ENCODE assay signal across 8 mouse cellular contexts in the genomic region with DNA sequence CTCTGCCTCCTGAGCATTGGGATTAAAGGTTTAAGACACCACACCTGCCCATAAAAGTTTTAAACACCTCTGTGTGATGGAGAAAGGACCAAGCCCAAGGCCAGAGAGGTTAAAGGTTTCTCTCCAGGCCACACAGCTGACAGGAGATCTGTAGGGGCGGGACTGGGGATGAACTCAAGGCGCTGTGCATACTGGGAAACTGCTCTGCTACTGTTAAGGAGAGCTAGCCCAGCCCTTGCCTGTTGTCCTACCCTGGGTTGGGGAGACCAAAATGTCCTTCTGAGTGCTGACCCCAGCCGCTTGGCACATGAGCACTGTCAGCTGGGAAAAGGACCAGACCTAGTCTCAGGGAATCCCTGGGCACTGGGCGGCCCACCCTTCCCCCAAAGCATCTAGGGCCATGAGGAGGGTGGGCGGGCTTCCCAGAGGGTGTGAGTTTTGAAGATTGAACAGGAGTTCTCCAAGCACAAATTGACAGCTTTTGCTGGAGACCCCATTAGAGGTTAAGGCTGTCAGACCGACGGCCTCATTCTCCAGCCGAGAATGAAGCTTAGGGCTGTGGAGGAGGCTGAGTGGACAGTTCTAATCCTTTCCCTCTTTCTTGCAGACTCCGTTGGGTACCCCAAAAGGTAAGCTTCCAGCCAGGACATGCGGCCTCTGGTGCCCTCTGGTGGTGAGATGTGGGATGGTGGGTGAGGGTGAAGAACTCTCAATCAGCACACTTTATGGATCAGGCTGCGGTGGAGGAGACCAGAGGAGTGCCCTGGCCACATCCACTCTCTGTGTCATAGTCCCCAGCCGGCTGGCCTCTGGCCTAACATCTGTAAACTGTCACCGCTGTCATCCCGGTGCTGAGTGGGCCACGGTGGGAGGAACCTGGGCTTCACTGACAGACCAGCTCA. TPM values are rescaled to one million over a fixed set of nuclear protein-coding genes. Genes with fewer than 3 reads are reported as not detected.
DNase-seq lines count a peak whose midpoint lies in the region; ATAC-seq and TF ChIP-seq lines count a peak whose summit lies in the region.

No protein-coding gene starts in this region.

- no peak overlapping the region for H3K4me2 ChIP-seq in forebrain, embryonic 11.5 days (ENCODE audit: low read depth, low read length, severe bottlenecking)
- no peak overlapping the region for H3K4me2 ChIP-seq in heart, postnatal 0 days (ENCODE audit: low read depth, low read length)
- H3K4me2 ChIP-seq in liver, embryonic 15.5 days = no peak overlapping the region
- H3K4me2 ChIP-seq in neural tube, embryonic 12.5 days (replicated peaks) = no peak overlapping the region

- WGBS in forebrain, embryonic 11.5 days = 32% methylated on average over 15 of the region's 15 CpGs
- WGBS in heart, postnatal 0 days = 28% methylated on average over 15 of the region's 15 CpGs
- WGBS in liver, embryonic 15.5 days (ENCODE audit: insufficient replicate concordance) = 22% methylated on average over 15 of the region's 15 CpGs
- 33% methylated on average over 15 of the region's 15 CpGs for WGBS in neural tube, embryonic 12.5 days

- H3K9ac ChIP-seq in forebrain, embryonic 11.5 days (ENCODE audit: low read length) = no peak overlapping the region
- no peak overlapping the region for H3K9ac ChIP-seq in heart, postnatal 0 days (replicated peaks; ENCODE audit: low read depth, low read length)
- H3K9ac ChIP-seq in liver, embryonic 15.5 days = no peak overlapping the region
- no peak overlapping the region for H3K9ac ChIP-seq in neural tube, embryonic 12.5 days

- H3K36me3 ChIP-seq in forebrain, embryonic 11.5 days (ENCODE audit: control insufficient read depth, insufficient read depth, low read length) = peaks cover 13% of the 10 kb centered on the region
- H3K36me3 ChIP-seq in heart, postnatal 0 days (replicated peaks; ENCODE audit: control insufficient read depth, insufficient read depth, low read length) = peaks cover 14% of the 10 kb centered on the region
- no peaks in the 10 kb centered on the region for H3K36me3 ChIP-seq in liver, embryonic 15.5 days (replicated peaks)
- H3K36me3 ChIP-seq in neural tube, embryonic 12.5 days = peaks cover 72% of the 10 kb centered on the region
- no peaks in the 10 kb centered on the region for H3K36me3 ChIP-seq in testis, adult 2 months (ENCODE audit: control insufficient read depth, insufficient read depth, low read length)

- TF ChIP-seq EP300 in heart, postnatal 0 days (IDR thresholded peaks at IDR 0.05; ENCODE audit: low read depth) = no peak

- peak; percentile 65 for ATAC-seq in forebrain, embryonic 11.5 days (replicated peaks; ENCODE audit: low FRiP score)
- ATAC-seq in heart, postnatal 0 days (ENCODE audit: insufficient read depth, low read depth) = peak; percentile 37; the same call in 1 of the 2 replicates
- 0 out of 2 replicates have a peak, but pooled peaks have one; percentile 21 for ATAC-seq in liver, embryonic 15.5 days (ENCODE audit: insufficient read depth)
- ATAC-seq in neural tube, embryonic 12.5 days (ENCODE audit: low FRiP score, low read depth) = peak; percentile 46; the same call in 1 of the 2 replicates

- peak; percentile 62 for DNase-seq in CD4-positive helper T cell, adult 2 months (ENCODE audit: low read depth, low spot score)
- peak; percentile 46 for DNase-seq in c-Kit-negative CD71-positive TER-119-positive erythroid progenitor cells, embryonic 14.5 days (ENCODE audit: low read depth, low spot score)
- DNase-seq in forebrain, embryonic 11.5 days (ENCODE audit: low spot score) = peak; percentile 93
- peak; percentile 42 for DNase-seq in heart, postnatal 0 days (ENCODE audit: low spot score)
- peak; percentile 85 to 91 for DNase-seq in kidney, postnatal 25 days

- H3K4me3 ChIP-seq in forebrain, embryonic 11.5 days (ENCODE audit: low read depth, low read length) = no peak overlapping the region
- no peak overlapping the region for H3K4me3 ChIP-seq in heart, postnatal 0 days (ENCODE audit: low read depth, low read length)
- H3K4me3 ChIP-seq in liver, embryonic 15.5 days (replicated peaks) = no peak overlapping the region
- H3K4me3 ChIP-seq in neural tube, embryonic 12.5 days = no peak overlapping the region
- H3K4me3 ChIP-seq in testis, adult 2 months (ENCODE audit: control insufficient read depth, low read depth, low read length) = no peak overlapping the region

- no peaks in the 10 kb centered on the region for H3K9me3 ChIP-seq in forebrain, embryonic 11.5 days (ENCODE audit: control insufficient read depth, low read length)
- no peaks in the 10 kb centered on the region for H3K9me3 ChIP-seq in heart, postnatal 0 days (replicated peaks; ENCODE audit: control insufficient read depth, low read length)
- H3K9me3 ChIP-seq in liver, embryonic 15.5 days (replicated peaks) = no peaks in the 10 kb centered on the region
- H3K9me3 ChIP-seq in neural tube, embryonic 12.5 days = no peaks in the 10 kb centered on the region

- H3K27ac ChIP-seq in forebrain, embryonic 11.5 days (ENCODE audit: low read depth, low read length) = no peak overlapping the region
- H3K27ac ChIP-seq in heart, postnatal 0 days (ENCODE audit: low read depth) = no peak overlapping the region
- H3K27ac ChIP-seq in liver, embryonic 15.5 days (replicated peaks) = no peak overlapping the region
- H3K27ac ChIP-seq in neural tube, embryonic 12.5 days = 0 out of 2 replicates have a peak overlapping the region, but pooled peaks have one; percentile 0
- H3K27ac ChIP-seq in testis, adult 2 months (ENCODE audit: control insufficient read depth, insufficient read depth, low read depth, low read length) = no peak overlapping the region

- TF ChIP-seq CTCF in heart, postnatal 0 days (IDR thresholded peaks at IDR 0.05; ENCODE audit: low read depth) = peak; percentile 96
- TF ChIP-seq CTCF in testis, adult 2 months (IDR thresholded peaks at IDR 0.05; ENCODE audit: control insufficient read depth, insufficient read depth, insufficient replicate concordance, low read depth, low read length) = peak; percentile 92

- no peaks in the 10 kb centered on the region for H3K27me3 ChIP-seq in forebrain, embryonic 11.5 days (ENCODE audit: control insufficient read depth, insufficient read depth, low read length)
- H3K27me3 ChIP-seq in heart, postnatal 0 days (ENCODE audit: control insufficient read depth, insufficient read depth, low read length) = no peaks in the 10 kb centered on the region
- no peaks in the 10 kb centered on the region for H3K27me3 ChIP-seq in liver, embryonic 15.5 days
- H3K27me3 ChIP-seq in neural tube, embryonic 12.5 days (replicated peaks) = no peaks in the 10 kb centered on the region
- no peaks in the 10 kb centered on the region for H3K27me3 ChIP-seq in testis, adult 2 months (ENCODE audit: control insufficient read depth, insufficient read depth, low read length)

- no peak for TF ChIP-seq POLR2A in testis, adult 2 months (IDR thresholded peaks at IDR 0.05; ENCODE audit: control insufficient read depth, low read depth, low read length)

- no peaks in the 10 kb centered on the region for H3K4me1 ChIP-seq in forebrain, embryonic 11.5 days (replicated peaks; ENCODE audit: control insufficient read depth, insufficient read depth, low read length)
- H3K4me1 ChIP-seq in heart, postnatal 0 days (ENCODE audit: control insufficient read depth, insufficient read depth) = no peaks in the 10 kb centered on the region
- peaks cover 22% of the 10 kb centered on the region for H3K4me1 ChIP-seq in liver, embryonic 15.5 days (replicated peaks)
- peaks cover 12% of the 10 kb centered on the region for H3K4me1 ChIP-seq in neural tube, embryonic 12.5 days
- peaks cover 6% of the 10 kb centered on the region for H3K4me1 ChIP-seq in testis, adult 2 months (ENCODE audit: control insufficient read depth, insufficient read depth, low read length)

RNA-seq across cellular contexts. Expression of a gene that starts 8.8 kb away (rescaled TPM):
- 0.39 and 0.99 TPM in 2 replicates for polyA plus RNA-seq in forebrain, embryonic 11.5 days (2014; fragmentation: Nextera tagmentation; extraction: Ambion mirVana)
- total RNA-seq in heart, postnatal 0 days (2014; rRNA removed; ENCODE audit: low replicate concordance) = not detected in 2 replicates
- 0.08 and 0.41 TPM in 2 replicates for polyA plus RNA-seq in heart, postnatal 0 days (2015; fragmentation: Nextera tagmentation; extraction: Ambion mirVana)
- polyA plus RNA-seq in liver, embryonic 15.5 days (2015; fragmentation: Nextera tagmentation; extraction: Ambion mirVana) = 0.50 TPM in 2 replicates
- polyA plus RNA-seq in neural tube, embryonic 12.5 days (2016; fragmentation: Nextera tagmentation; extraction: Ambion mirVana) = 1.6 and 2.3 TPM in 2 replicates
- polyA plus RNA-seq in testis, adult 2 months (2012; rRNA removed) = 0.27 and 0.36 TPM in 2 replicates

RNA-seq across cellular contexts. Expression of a gene that starts 18.6 kb away (rescaled TPM):
- polyA plus RNA-seq in forebrain, embryonic 11.5 days (2014; fragmentation: Nextera tagmentation; extraction: Ambion mirVana) = 140 and 157 TPM in 2 replicates
- total RNA-seq in heart, postnatal 0 days (2014; rRNA removed; ENCODE audit: low replicate concordance) = 31.2 and 52.3 TPM in 2 replicates
- polyA plus RNA-seq in heart, postnatal 0 days (2015; fragmentation: Nextera tagmentation; extraction: Ambion mirVana) = 39.8 and 44.0 TPM in 2 replicates
- polyA plus RNA-seq in liver, embryonic 15.5 days (2015; fragmentation: Nextera tagmentation; extraction: Ambion mirVana) = 8.8 and 9.2 TPM in 2 replicates
- polyA plus RNA-seq in neural tube, embryonic 12.5 days (2016; fragmentation: Nextera tagmentation; extraction: Ambion mirVana) = 196 and 205 TPM in 2 replicates
- polyA plus RNA-seq in testis, adult 2 months (2012; rRNA removed) = 8.1 and 9.1 TPM in 2 replicates

RNA-seq across cellular contexts. Expression of a gene that starts 21.2 kb away (rescaled TPM):
- not detected in 2 replicates for polyA plus RNA-seq in forebrain, embryonic 11.5 days (2014; fragmentation: Nextera tagmentation; extraction: Ambion mirVana)
- total RNA-seq in heart, postnatal 0 days (2014; rRNA removed; ENCODE audit: low replicate concordance) = 1.3 and 1.4 TPM in 2 replicates
- polyA plus RNA-seq in heart, postnatal 0 days (2015; fragmentation: Nextera tagmentation; extraction: Ambion mirVana) = not detected in 2 replicates
- 7.0 and 7.1 TPM in 2 replicates for polyA plus RNA-seq in liver, embryonic 15.5 days (2015; fragmentation: Nextera tagmentation; extraction: Ambion mirVana)
- polyA plus RNA-seq in neural tube, embryonic 12.5 days (2016; fragmentation: Nextera tagmentation; extraction: Ambion mirVana) = 0.16 and 0.42 TPM in 2 replicates
- polyA plus RNA-seq in testis, adult 2 months (2012; rRNA removed) = 0.11 TPM in 1 of 2 replicates, not detected in the other

RNA-seq across cellular contexts. Expression of a gene that starts 34.9 kb away (rescaled TPM):
- 0.41 and 1.0 TPM in 2 replicates for polyA plus RNA-seq in forebrain, embryonic 11.5 days (2014; fragmentation: Nextera tagmentation; extraction: Ambion mirVana)
- 21.4 and 28.0 TPM in 2 replicates for total RNA-seq in heart, postnatal 0 days (2014; rRNA removed; ENCODE audit: low replicate concordance)
- 13.2 and 13.7 TPM in 2 replicates for polyA plus RNA-seq in heart, postnatal 0 days (2015; fragmentation: Nextera tagmentation; extraction: Ambion mirVana)
- 0.71 and 1.0 TPM in 2 replicates for polyA plus RNA-seq in liver, embryonic 15.5 days (2015; fragmentation: Nextera tagmentation; extraction: Ambion mirVana)
- polyA plus RNA-seq in neural tube, embryonic 12.5 days (2016; fragmentation: Nextera tagmentation; extraction: Ambion mirVana) = 1.5 and 2.0 TPM in 2 replicates
- 13.8 and 16.1 TPM in 2 replicates for polyA plus RNA-seq in testis, adult 2 months (2012; rRNA removed)

RNA-seq across cellular contexts. Expression of a gene that starts 42.2 kb away (rescaled TPM):
- 261 and 295 TPM in 2 replicates for polyA plus RNA-seq in forebrain, embryonic 11.5 days (2014; fragmentation: Nextera tagmentation; extraction: Ambion mirVana)
- 186 and 196 TPM in 2 replicates for total RNA-seq in heart, postnatal 0 days (2014; rRNA removed; ENCODE audit: low replicate concordance)
- 39.8 and 40.4 TPM in 2 replicates for polyA plus RNA-seq in heart, postnatal 0 days (2015; fragmentation: Nextera tagmentation; extraction: Ambion mirVana)
- 120 and 133 TPM in 2 replicates for polyA plus RNA-seq in liver, embryonic 15.5 days (2015; fragmentation: Nextera tagmentation; extraction: Ambion mirVana)
- polyA plus RNA-seq in neural tube, embryonic 12.5 days (2016; fragmentation: Nextera tagmentation; extraction: Ambion mirVana) = 180 and 189 TPM in 2 replicates
- 125 and 126 TPM in 2 replicates for polyA plus RNA-seq in testis, adult 2 months (2012; rRNA removed)

Comparison
In these comparisons a context has a peak if more than half of its experiments do, and no peak if none do; other contexts are left out.
1. DNase-seq: peak in every context shown above with its lines; median percentile 93 in forebrain, embryonic 11.5 days; 88 in kidney, postnatal 25 days; 62 in CD4-positive helper T cell, adult 2 months; 46 in c-Kit-negative CD71-positive TER-119-positive erythroid progenitor cells, embryonic 14.5 days; 42 in heart, postnatal 0 days.